ENCODE assay signal across 8 mouse cellular contexts in the genomic region with DNA sequence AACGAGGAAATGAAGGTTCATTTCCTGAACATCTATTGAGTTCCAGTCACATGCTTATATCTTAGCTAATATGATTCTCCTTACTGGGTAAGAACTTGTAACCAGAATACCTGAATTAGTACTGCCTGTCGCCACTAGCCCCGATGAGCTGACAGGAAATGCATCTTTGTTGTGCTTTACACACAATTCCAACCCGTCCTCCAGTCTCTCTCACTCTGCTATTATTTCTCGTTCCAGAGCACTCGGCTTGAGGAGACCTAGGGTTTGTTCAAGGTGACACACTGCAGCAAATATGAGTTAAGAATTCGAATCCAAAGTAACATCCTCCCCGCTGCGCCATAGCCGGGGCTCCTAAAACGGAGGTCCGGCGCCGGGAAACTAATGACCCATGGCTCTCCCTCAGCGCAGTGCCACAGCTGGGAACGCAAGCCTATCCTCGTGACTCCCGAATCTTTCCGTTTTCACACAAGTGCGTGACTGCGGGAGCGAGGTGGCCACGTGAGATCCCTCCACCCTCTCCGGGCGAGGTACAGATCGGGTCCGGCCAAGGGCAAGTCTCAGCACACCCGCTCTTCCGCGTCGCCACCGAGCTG. TPM values are rescaled to one million over a fixed set of nuclear protein-coding genes. Genes with fewer than 3 reads are reported as not detected.
A peak's percentile ranks its signal among the peaks of the same experiment; 100 is the strongest.
DNase-seq lines count a peak whose midpoint lies in the region; ATAC-seq lines count a peak whose summit lies in the region.

No protein-coding gene starts in this region.

- H3K9ac ChIP-seq in kidney, embryonic 16.5 days (replicated peaks; ENCODE audit: low read length), result peak overlapping the region; percentile 74
- peak overlapping the region; percentile 73 for H3K9ac ChIP-seq in forebrain, embryonic 14.5 days (ENCODE audit: low read length)
- H3K9ac ChIP-seq in liver, embryonic 15.5 days, result peak overlapping the region; percentile 81

- no peak for DNase-seq in kidney, adult 11 months
- DNase-seq in R1 (ENCODE audit: low read depth, low spot score), result peak; percentile 85
- peak; percentile 59 for DNase-seq in forebrain, embryonic 14.5 days (ENCODE audit: low spot score)
- no peak for DNase-seq in left cerebral cortex, postnatal 4 days
- DNase-seq in left cerebral cortex, postnatal 25 days (ENCODE audit: low spot score in 2 of 2), result no peak
- no peak for DNase-seq in layer of hippocampus, adult 18-20 months (ENCODE audit: low spot score in 2 of 2)

- H3K9me3 ChIP-seq in kidney, embryonic 16.5 days (ENCODE audit: low read length), result no peaks in the 10 kb centered on the region
- H3K9me3 ChIP-seq in forebrain, embryonic 14.5 days (replicated peaks; ENCODE audit: control insufficient read depth, low read length), result no peaks in the 10 kb centered on the region
- no peaks in the 10 kb centered on the region for H3K9me3 ChIP-seq in liver, embryonic 15.5 days (replicated peaks)

- intact Hi-C loops in left cerebral cortex, postnatal 4 days (cut with DNase I), result no loop called here
- intact Hi-C loops in left cerebral cortex, postnatal 25 days (cut with DNase I), result loop anchor here (1.0 to 5.0 kb wide), 3 partner anchors 44 to 131 kb away; partner anchors contain the start of genes Chchd5 and Ttl

- H3K27me3 ChIP-seq in kidney, embryonic 16.5 days (ENCODE audit: insufficient read depth, low read length), result no peaks in the 10 kb centered on the region
- no peaks in the 10 kb centered on the region for H3K27me3 ChIP-seq in forebrain, embryonic 14.5 days (replicated peaks; ENCODE audit: control insufficient read depth, insufficient read depth, low read length)
- no peaks in the 10 kb centered on the region for H3K27me3 ChIP-seq in liver, embryonic 15.5 days

- H3K4me3 ChIP-seq in kidney, embryonic 16.5 days (ENCODE audit: low read length), result peak overlapping the region; percentile 88
- H3K4me3 ChIP-seq in forebrain, embryonic 14.5 days (ENCODE audit: low read depth, low read length), result peak overlapping the region; percentile 81
- H3K4me3 ChIP-seq in liver, embryonic 15.5 days (replicated peaks), result peak overlapping the region; percentile 92

- H3K36me3 ChIP-seq in kidney, embryonic 16.5 days (ENCODE audit: insufficient read depth, low read length), result peaks cover 9% of the 10 kb centered on the region; the same call in 1 of the 2 replicates
- peaks cover 17% of the 10 kb centered on the region for H3K36me3 ChIP-seq in forebrain, embryonic 14.5 days (ENCODE audit: control insufficient read depth, insufficient read depth, low read length)
- peaks cover 33% of the 10 kb centered on the region for H3K36me3 ChIP-seq in liver, embryonic 15.5 days (replicated peaks)

- H3K27ac ChIP-seq in kidney, embryonic 16.5 days (ENCODE audit: low read length), result peak overlapping the region; percentile 72
- H3K27ac ChIP-seq in forebrain, embryonic 14.5 days (ENCODE audit: low read depth, low read length), result peak overlapping the region; percentile 48; the same call in 1 of the 2 replicates
- H3K27ac ChIP-seq in liver, embryonic 15.5 days (replicated peaks), result peak overlapping the region; percentile 83

- peaks cover 19% of the 10 kb centered on the region for H3K4me1 ChIP-seq in kidney, embryonic 16.5 days (ENCODE audit: insufficient read depth, low read length)
- H3K4me1 ChIP-seq in forebrain, embryonic 14.5 days (ENCODE audit: control insufficient read depth, insufficient read depth, low read length), result peaks cover 25% of the 10 kb centered on the region
- peaks cover 61% of the 10 kb centered on the region for H3K4me1 ChIP-seq in liver, embryonic 15.5 days (replicated peaks)

- under 1% methylated on average over 32 of the region's 32 CpGs for WGBS in kidney, embryonic 16.5 days
- WGBS in forebrain, embryonic 14.5 days, result 2% methylated on average over 32 of the region's 32 CpGs
- under 1% methylated on average over 32 of the region's 32 CpGs for WGBS in liver, embryonic 15.5 days (ENCODE audit: insufficient replicate concordance)

- peak overlapping the region; percentile 91 for H3K4me2 ChIP-seq in kidney, embryonic 16.5 days (replicated peaks; ENCODE audit: low read depth, low read length)
- H3K4me2 ChIP-seq in forebrain, embryonic 14.5 days (ENCODE audit: low read length), result peak overlapping the region; percentile 91
- peak overlapping the region; percentile 98 for H3K4me2 ChIP-seq in liver, embryonic 15.5 days

- ATAC-seq in kidney, embryonic 16.5 days (ENCODE audit: low FRiP score, low TSS enrichment), result no peak; the same call in 1 of the 2 replicates
- ATAC-seq in forebrain, embryonic 14.5 days, result no peak; the same call in 1 of the 2 replicates
- no peak; the same call in 1 of the 2 replicates for ATAC-seq in liver, embryonic 15.5 days (ENCODE audit: insufficient read depth)

RNA-seq across cellular contexts. Expression of gene Slc20a1, which starts 0.6 kb away (rescaled TPM):
- 28.3 and 31.3 TPM in 2 replicates for polyA plus RNA-seq in kidney, embryonic 16.5 days (2015; fragmentation: Nextera tagmentation; extraction: Ambion mirVana)
- polyA plus RNA-seq in forebrain, embryonic 14.5 days (2014; fragmentation: Nextera tagmentation; extraction: Ambion mirVana), result 46.8 and 55.4 TPM in 2 replicates
- 42.8 and 48.3 TPM in 2 replicates for polyA plus RNA-seq in liver, embryonic 15.5 days (2015; fragmentation: Nextera tagmentation; extraction: Ambion mirVana)
- 100 to 1,000 TPM; 109 to 111 TPM for total RNA-seq in left cerebral cortex, postnatal 4 days (2021)
- 100 to 1,000 TPM; 138 to 140 TPM for total RNA-seq in left cerebral cortex, postnatal 25 days (2021)
- total RNA-seq in layer of hippocampus, adult 18-20 months (2021), result 100 to 1,000 TPM; 126 to 129 TPM

Comparison
In these comparisons a context has a peak if more than half of its experiments do, and no peak if none do; other contexts are left out.
1. DNase-seq: peak in R1 (single experiment) and forebrain, embryonic 14.5 days (single experiment); none in kidney, adult 11 months (single experiment), left cerebral cortex, postnatal 4 days (single experiment), left cerebral cortex, postnatal 25 days (0 of 2) and layer of hippocampus, adult 18-20 months (0 of 2).
2. Peak in every context shown above with its lines, with median percentiles within 50 percentile points of each other: H3K27ac ChIP-seq, H3K4me2 ChIP-seq, H3K4me3 ChIP-seq and H3K9ac ChIP-seq.